In the genomic region with DNA sequence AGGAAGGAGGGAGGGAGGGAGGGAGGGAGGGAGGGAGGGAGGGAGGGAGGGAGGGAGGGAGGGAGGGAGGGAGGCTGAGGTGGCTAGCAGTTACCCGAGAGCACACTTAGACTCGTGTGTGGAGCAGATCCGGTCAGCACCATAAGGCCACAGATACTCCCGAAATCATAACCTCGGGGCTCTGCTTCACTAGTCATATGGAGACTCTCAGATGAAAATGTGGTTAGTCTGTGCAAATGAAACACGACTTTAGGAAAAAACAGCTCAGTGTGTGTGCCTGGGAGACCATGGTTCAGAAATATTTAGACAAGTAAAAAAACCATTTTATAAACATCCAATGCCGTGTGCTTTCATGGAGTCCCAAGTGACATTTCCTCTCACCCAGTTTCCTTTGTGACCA, we compare ENCODE assay signal across 12 mouse cellular contexts.
"Had no signal": no experiment of that assay in that cellular context is flagged by ENCODE, and none has a peak within 500 bp of the region (broad histone marks: within the 10 kb centered on the region; RNA-seq: fewer than 3 reads in every experiment).

No protein-coding gene starts in this region.

- H3K27ac ChIP-seq: limb, embryonic 13.5 days; liver, embryonic 14.5 days; macrophage; midbrain, embryonic 12.5 days had no signal

- H3K4me2 ChIP-seq: limb, embryonic 13.5 days; lung, embryonic 14.5 days; midbrain, embryonic 12.5 days had no signal

- H3K4me1 ChIP-seq: midbrain, embryonic 12.5 days had no signal

- DNase-seq: kidney, adult 18-20 months; kidney, postnatal 14 days; left cerebral cortex, postnatal 4 days; lung, embryonic 14.5 days; lung, postnatal 10 days; right cerebral cortex, postnatal 14 days had no signal

- H3K36me3 ChIP-seq: limb, embryonic 13.5 days; midbrain, embryonic 12.5 days had no signal

- H3K27me3 ChIP-seq: limb, embryonic 13.5 days; megakaryocyte, embryonic 14.5 days; midbrain, embryonic 12.5 days had no signal

- H3K9ac ChIP-seq: limb, embryonic 13.5 days; liver, embryonic 14.5 days; lung, embryonic 14.5 days; midbrain, embryonic 12.5 days had no signal

- H3K9me3 ChIP-seq: midbrain, embryonic 12.5 days had no signal

- H3K4me3 ChIP-seq: limb, embryonic 13.5 days; megakaryocyte, embryonic 14.5 days; midbrain, embryonic 12.5 days had no signal

- ATAC-seq: midbrain, embryonic 16.5 days had no signal
